Mouse (Mus musculus): ENCODE measurements around the gene Otub1. TPM values are rescaled to one million over a fixed set of nuclear protein-coding genes. Genes with fewer than 3 reads are reported as not detected.

Otub1 gene
- polyA plus RNA-seq, 2 experiments, result 34.7 to 50.5 TPM

DNA sequence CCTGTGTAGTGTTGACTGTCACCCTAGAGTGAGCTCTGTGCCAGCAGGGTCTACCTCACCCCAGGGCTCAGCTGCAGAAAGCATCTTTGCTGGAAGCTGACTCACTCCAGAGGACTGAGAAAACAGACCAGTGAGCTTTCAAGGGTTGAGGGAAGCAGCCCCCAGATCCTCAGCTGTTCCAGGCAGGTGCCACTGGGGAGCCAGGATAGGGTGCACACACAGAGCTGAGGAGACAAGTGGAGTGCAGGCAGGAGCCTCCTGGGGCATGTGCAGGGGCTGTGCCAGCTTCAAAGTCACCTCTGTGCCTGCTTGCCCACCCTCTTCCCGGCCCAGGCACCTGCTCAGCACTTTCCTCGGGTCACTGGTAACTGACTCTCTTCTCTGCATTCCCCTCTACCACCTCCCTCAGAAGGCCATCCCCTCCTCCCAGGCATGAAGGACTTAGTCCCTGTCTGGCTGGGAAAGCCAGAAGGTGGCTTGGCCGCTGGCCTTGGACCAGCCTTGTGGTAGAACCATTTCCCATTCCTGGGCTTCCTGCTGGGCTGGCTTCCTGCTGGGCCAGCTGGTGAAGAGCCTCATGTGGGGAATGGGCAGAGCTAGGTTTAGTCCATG is 27.2 kb downstream of the Otub1 start:
- Histone ChIP-seq H3K4me2 (ENCODE audit: low read depth) (no peak overlapping the region), H3K27me3 (ENCODE audit: control insufficient read depth, insufficient read depth, low read length) (peaks cover 16% of the 10 kb centered on the region), H3K9ac (replicated peaks) (no peak overlapping the region), H3K27ac (no peak overlapping the region), H3K4me1 (replicated peaks; ENCODE audit: control insufficient read depth in 2 of 2, insufficient read depth in 2 of 2, low read length in 1 of 2) (no peaks in the 10 kb centered on the region), H3K4me3 (ENCODE audit: insufficient read depth in 1 of 2, low read depth in 2 of 2, low read length in 2 of 2) (no peak overlapping the region), H3K9me3 (ENCODE audit: control insufficient read depth, low read length) (no peaks in the 10 kb centered on the region), H3K36me3 (replicated peaks; ENCODE audit: control insufficient read depth, insufficient read depth, low read depth) (no peaks in the 10 kb centered on the region)
- TF ChIP-seq EP300 (IDR thresholded peaks at IDR 0.05; ENCODE audit: low read depth), result no peak
- TF ChIP-seq CTCF (IDR thresholded peaks at IDR 0.05; ENCODE audit: low read depth), result no peak
- DNase-seq (ENCODE audit: low read depth in 3 of 3, low spot score in 3 of 3), result no peak
- WGBS (ENCODE audit: insufficient replicate concordance), result 36% methylated on average over 3 of the region's 3 CpGs
- ATAC-seq (ENCODE audit: insufficient read depth), result no peak

DNA sequence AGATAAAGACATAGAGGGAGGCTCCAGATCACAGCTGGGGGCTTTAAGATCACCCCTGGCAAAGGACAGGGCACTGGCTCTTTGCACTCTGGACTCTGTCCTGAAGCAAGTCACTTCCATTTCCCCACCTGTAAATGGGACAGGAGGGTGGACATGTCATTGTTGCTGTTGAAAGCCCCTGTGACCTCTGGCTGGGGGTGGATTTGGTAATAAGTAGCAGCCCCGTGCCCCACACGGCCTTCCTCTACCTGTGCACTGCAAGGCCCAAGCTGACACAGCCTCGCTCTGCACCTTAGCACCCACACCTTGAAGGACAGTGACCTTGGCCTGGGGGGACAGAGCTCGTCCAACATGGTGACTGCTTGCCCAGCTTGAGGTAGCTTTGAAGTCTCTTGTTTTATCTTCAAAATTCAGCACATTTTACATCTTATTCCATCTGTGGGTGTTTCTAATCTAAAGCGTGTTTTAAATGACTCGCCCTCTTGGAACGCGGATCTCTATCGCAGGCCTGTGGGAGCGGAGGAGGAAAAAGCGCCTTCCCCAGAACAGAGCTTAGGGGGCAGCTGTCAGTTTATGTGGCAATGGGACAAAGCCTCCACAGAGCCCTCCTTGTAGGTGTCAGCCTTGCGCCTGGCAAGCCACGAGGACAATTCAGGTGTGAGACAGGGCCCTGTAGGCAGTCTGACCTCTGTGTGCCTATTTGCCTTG is 28.2 kb downstream of the Otub1 start:
- H3K36me3 ChIP-seq (replicated peaks; ENCODE audit: control insufficient read depth, insufficient read depth, low read depth), result no peaks in the 10 kb centered on the region
- no peak for ATAC-seq (ENCODE audit: insufficient read depth)
- peaks cover 12% of the 10 kb centered on the region for H3K27me3 ChIP-seq (ENCODE audit: control insufficient read depth, insufficient read depth, low read length)
- no peak overlapping the region for H3K4me3 ChIP-seq (ENCODE audit: insufficient read depth in 1 of 2, low read depth in 2 of 2, low read length in 2 of 2)
- no peaks in the 10 kb centered on the region for H3K9me3 ChIP-seq (ENCODE audit: control insufficient read depth, low read length)
- no peak for DNase-seq (ENCODE audit: low read depth in 3 of 3, low spot score in 3 of 3)
- 55% methylated on average over 13 of the region's 13 CpGs for WGBS (ENCODE audit: insufficient replicate concordance)
- H3K4me1 ChIP-seq (replicated peaks; ENCODE audit: control insufficient read depth in 2 of 2, insufficient read depth in 2 of 2, low read length in 1 of 2), result no peaks in the 10 kb centered on the region
- H3K4me2 ChIP-seq (ENCODE audit: low read depth), result no peak overlapping the region
- no peak for TF ChIP-seq EP300 (IDR thresholded peaks at IDR 0.05; ENCODE audit: low read depth)
- TF ChIP-seq CTCF (IDR thresholded peaks at IDR 0.05; ENCODE audit: low read depth), result no peak
- no peak overlapping the region for H3K27ac ChIP-seq
- H3K9ac ChIP-seq (replicated peaks), result no peak overlapping the region

DNA sequence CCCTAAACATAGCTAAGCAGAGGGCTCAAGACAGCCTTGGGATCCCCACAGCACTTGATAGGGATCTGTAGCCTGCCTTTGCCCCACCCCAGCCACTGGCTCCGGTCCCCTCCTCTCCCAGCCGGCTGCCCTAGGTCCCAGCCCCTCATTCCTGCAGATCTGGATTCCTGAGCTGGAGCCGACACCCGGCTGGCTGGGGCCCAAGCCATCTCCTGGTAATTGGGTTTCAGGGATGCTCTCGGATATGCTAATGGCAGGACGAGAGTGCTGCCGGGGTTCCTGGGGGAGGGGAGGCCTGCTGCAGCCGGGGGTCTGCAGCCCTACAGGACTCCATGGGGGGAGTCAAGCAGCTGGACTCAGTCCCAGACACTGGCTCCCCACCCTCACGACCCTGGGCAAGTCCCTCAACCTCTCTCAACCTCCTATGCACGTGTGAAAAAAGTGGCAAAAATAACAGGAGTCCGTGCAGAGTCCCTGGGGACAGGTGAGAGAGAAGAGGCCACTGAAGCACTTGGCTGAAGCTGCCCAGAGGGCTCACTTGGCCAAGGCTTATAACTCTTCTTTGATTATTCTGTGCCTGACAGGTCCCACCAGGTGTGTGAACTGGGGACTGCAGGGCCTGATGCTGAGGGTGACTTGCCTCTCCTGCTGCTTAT is 29.9 kb downstream of the Otub1 start:
- ATAC-seq (ENCODE audit: insufficient read depth), result no peak
- no peak overlapping the region for H3K4me2 ChIP-seq (ENCODE audit: low read depth)

DNA sequence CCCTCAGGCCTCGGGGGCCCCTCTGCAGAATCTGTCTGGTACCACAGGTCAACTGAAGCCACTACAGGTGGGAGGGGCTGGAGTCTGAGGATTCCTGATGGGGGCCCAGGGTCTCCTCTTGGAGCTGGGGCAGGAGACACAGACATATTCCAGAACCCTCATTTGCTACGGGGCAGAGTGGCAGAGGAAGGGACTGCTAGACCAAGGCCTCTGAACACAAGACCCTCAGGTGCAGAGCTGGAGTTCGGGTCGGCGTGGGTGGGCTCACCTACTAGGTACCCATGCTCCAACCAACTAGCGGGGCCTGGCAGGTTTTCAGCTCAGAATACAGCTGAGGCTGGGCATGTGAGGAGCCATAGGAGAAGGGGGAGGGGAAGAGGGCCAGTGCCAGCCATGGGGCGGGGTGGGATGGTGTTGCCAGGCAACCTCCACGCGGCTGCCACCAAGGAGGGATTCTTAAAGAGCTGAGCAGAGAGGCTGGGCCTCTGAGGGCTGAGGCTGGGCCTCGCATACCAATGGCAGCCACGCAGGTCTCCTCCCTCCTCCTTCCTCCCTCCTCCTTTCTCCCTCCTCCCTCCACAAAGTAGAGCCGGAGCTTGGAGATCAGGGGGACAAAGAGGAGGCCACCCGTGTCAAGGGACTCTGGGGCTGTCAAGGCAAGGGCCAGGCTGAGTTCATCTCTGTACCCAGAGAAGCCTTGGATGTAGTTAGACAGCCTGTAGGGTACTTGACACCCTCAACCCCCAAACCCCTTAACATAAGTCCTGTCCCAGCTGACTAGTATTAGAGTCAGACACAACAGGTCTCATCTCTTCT is 33.9 kb downstream of the Otub1 start:
- no peak overlapping the region for H3K4me3 ChIP-seq (ENCODE audit: insufficient read depth in 1 of 2, low read depth in 2 of 2, low read length in 2 of 2)
- peak; percentile 45; the same call in 1 of the 2 replicates for ATAC-seq (ENCODE audit: insufficient read depth)
- no peak overlapping the region for H3K9ac ChIP-seq (replicated peaks)
- H3K4me2 ChIP-seq (ENCODE audit: low read depth), result no peak overlapping the region
- peaks cover 0 to 9% of the 10 kb centered on the region in 2 experiments; a peak in 2 of 4 replicates for H3K4me1 ChIP-seq (replicated peaks; ENCODE audit: control insufficient read depth in 2 of 2, insufficient read depth in 2 of 2, low read length in 1 of 2)
- H3K27me3 ChIP-seq (ENCODE audit: control insufficient read depth, insufficient read depth, low read length), result peaks cover 11% of the 10 kb centered on the region
- no peak for TF ChIP-seq EP300 (IDR thresholded peaks at IDR 0.05; ENCODE audit: low read depth)
- no peaks in the 10 kb centered on the region for H3K9me3 ChIP-seq (ENCODE audit: control insufficient read depth, low read length)
- DNase-seq (ENCODE audit: low read depth in 3 of 3, low spot score in 3 of 3), result no peak
- no peak overlapping the region for H3K27ac ChIP-seq
- H3K36me3 ChIP-seq (replicated peaks; ENCODE audit: control insufficient read depth, insufficient read depth, low read depth), result no peaks in the 10 kb centered on the region
- WGBS (ENCODE audit: insufficient replicate concordance), result 26% methylated on average over 13 of the region's 13 CpGs

More for the DNA sequence above, 29.9 kb downstream of the Otub1 start:
- TF ChIP-seq EP300 (IDR thresholded peaks at IDR 0.05; ENCODE audit: low read depth) (no peak), CTCF (IDR thresholded peaks at IDR 0.05; ENCODE audit: low read depth) (no peak)
- no peak overlapping the region for H3K27ac ChIP-seq
- no peaks in the 10 kb centered on the region for H3K9me3 ChIP-seq (ENCODE audit: control insufficient read depth, low read length)
- no peak overlapping the region for H3K4me3 ChIP-seq (ENCODE audit: insufficient read depth in 1 of 2, low read depth in 2 of 2, low read length in 2 of 2)
- DNase-seq (ENCODE audit: low read depth in 3 of 3, low spot score in 3 of 3), result no peak
- WGBS (ENCODE audit: insufficient replicate concordance), result 32% methylated on average over 11 of the region's 11 CpGs
- peaks cover 3% of the 10 kb centered on the region for H3K27me3 ChIP-seq (ENCODE audit: control insufficient read depth, insufficient read depth, low read length)
- H3K4me1 ChIP-seq (replicated peaks; ENCODE audit: control insufficient read depth in 2 of 2, insufficient read depth in 2 of 2, low read length in 1 of 2), result peaks cover 0 to 7% of the 10 kb centered on the region in 2 experiments; a peak in 2 of 4 replicates
- no peak overlapping the region for H3K9ac ChIP-seq (replicated peaks)
- H3K36me3 ChIP-seq (replicated peaks; ENCODE audit: control insufficient read depth, insufficient read depth, low read depth), result no peaks in the 10 kb centered on the region

All from liver, embryonic 14.5 days (tissue).